Mouse (Mus musculus): ENCODE measurements at regions not wholly inside any gene's neighbourhood (a gene's known extent, or its start where the extent isn't known, plus 50 kb on each side); places are given as distances from the start of the nearest gene placed in this dataset.

DNA sequence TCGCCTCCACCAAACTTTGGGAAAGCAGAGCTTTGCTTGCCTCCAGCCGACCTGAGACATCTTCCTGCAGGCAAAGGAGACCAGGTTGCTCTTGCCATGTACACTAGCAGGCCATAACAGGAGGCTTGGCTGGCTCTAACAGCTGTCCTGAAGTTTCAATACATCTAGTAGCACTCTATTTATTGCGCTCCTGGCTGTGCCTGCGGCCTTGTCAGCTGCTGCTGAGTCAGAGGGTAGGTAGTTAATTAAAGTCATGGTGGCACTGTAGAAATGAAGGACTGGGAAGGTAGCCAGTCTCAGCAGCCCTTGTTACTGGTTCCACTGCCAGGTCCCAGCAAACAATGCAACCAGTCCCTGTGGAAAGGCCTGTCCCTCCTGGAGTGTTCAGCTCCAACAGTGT, 212.0 kb upstream of the Slco3a1 start:
- in situ Hi-C loops (cut with MboI; ENCODE audit: low sequenced_read_pairs in 2 of 2, unreplicated experiment in 2 of 2): no loop called here
- no peak for DNase-seq (ENCODE audit: low read depth, low spot score)
- H3K4me3 ChIP-seq (ENCODE audit: insufficient read depth in 1 of 2, low read depth in 1 of 2, low read length in 2 of 2, poor library complexity in 1 of 2, severe bottlenecking in 1 of 2): no peak overlapping the region

DNA sequence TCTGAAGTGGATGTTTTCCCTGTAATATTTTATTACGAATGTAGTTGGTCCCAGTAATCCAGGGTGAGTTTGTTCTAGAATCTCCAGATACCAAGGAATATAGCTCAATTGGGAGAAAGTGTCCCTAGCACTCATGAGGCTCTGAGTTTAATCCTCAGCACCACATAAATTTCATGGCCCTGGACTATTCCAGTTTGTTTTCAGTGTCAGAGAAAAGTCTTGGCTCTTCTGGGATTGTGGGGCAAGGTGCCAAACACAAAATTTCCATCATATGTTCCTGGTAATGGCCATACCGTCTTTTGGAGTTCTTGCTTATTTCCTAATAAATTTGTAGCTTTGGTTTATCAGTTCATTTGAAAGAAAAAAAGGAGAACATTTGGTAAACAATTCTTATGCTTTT, 202.9 kb upstream of the Slco3a1 start:
- Histone ChIP-seq H3K4me3 (ENCODE audit: insufficient read depth in 1 of 2, low read depth in 1 of 2, low read length in 2 of 2, poor library complexity in 1 of 2, severe bottlenecking in 1 of 2) (no peak overlapping the region), H3K36me3 (ENCODE audit: control insufficient read depth, insufficient read depth, low read length, poor library complexity, severe bottlenecking) (no peaks in the 10 kb centered on the region), H3K27ac (ENCODE audit: insufficient read depth, low read depth, low read length, poor library complexity, severe bottlenecking) (no peak overlapping the region), H3K4me1 (ENCODE audit: control insufficient read depth in 2 of 2, insufficient read depth in 2 of 2, low read length in 2 of 2, poor library complexity in 1 of 2) (no peaks in the 10 kb centered on the region), H3K9ac (ENCODE audit: insufficient read depth, low read depth, low read length, poor library complexity, severe bottlenecking) (no peak overlapping the region), H3K9me3 (ENCODE audit: control insufficient read depth, insufficient read depth, low read depth, low read length) (no peaks in the 10 kb centered on the region)
- no peak for DNase-seq (ENCODE audit: low read depth, low spot score)
- TF ChIP-seq ZC3H11A (IDR thresholded peaks at IDR 0.05; ENCODE audit: borderline replicate concordance, low read depth, low read length): no peak
- TF ChIP-seq MAFK (IDR thresholded peaks at IDR 0.05; ENCODE audit: insufficient read depth, low read depth, low read length): no peak
- no peak for TF ChIP-seq CHD2 (IDR thresholded peaks at IDR 0.05; ENCODE audit: low read depth, low read length)
- no peak for TF ChIP-seq HCFC1 (IDR thresholded peaks at IDR 0.05; ENCODE audit: borderline replicate concordance, insufficient read depth, low read length)
- TF ChIP-seq ZNF384 (IDR thresholded peaks at IDR 0.05; ENCODE audit: low read depth, low read length): no peak
- in situ Hi-C loops (cut with MboI; ENCODE audit: low sequenced_read_pairs in 2 of 2, unreplicated experiment in 2 of 2): no loop called here

More for the DNA sequence above, 212.0 kb upstream of the Slco3a1 start:
- no peaks in the 10 kb centered on the region for H3K4me1 ChIP-seq (ENCODE audit: control insufficient read depth in 2 of 2, insufficient read depth in 2 of 2, low read length in 2 of 2, poor library complexity in 1 of 2)
- H3K9ac ChIP-seq (ENCODE audit: insufficient read depth, low read depth, low read length, poor library complexity, severe bottlenecking): no peak overlapping the region
- H3K9me3 ChIP-seq (ENCODE audit: control insufficient read depth, insufficient read depth, low read depth, low read length): no peaks in the 10 kb centered on the region
- no peak overlapping the region for H3K27ac ChIP-seq (ENCODE audit: insufficient read depth, low read depth, low read length, poor library complexity, severe bottlenecking)
- TF ChIP-seq ZNF384 (IDR thresholded peaks at IDR 0.05; ENCODE audit: low read depth, low read length): no peak
- no peak for TF ChIP-seq ZC3H11A (IDR thresholded peaks at IDR 0.05; ENCODE audit: borderline replicate concordance, low read depth, low read length)
- no peak for TF ChIP-seq MAFK (IDR thresholded peaks at IDR 0.05; ENCODE audit: insufficient read depth, low read depth, low read length)
- TF ChIP-seq CHD2 (IDR thresholded peaks at IDR 0.05; ENCODE audit: low read depth, low read length): no peak
- no peak for TF ChIP-seq HCFC1 (IDR thresholded peaks at IDR 0.05; ENCODE audit: borderline replicate concordance, insufficient read depth, low read length)
- no peaks in the 10 kb centered on the region for H3K36me3 ChIP-seq (ENCODE audit: control insufficient read depth, insufficient read depth, low read length, poor library complexity, severe bottlenecking)

DNA sequence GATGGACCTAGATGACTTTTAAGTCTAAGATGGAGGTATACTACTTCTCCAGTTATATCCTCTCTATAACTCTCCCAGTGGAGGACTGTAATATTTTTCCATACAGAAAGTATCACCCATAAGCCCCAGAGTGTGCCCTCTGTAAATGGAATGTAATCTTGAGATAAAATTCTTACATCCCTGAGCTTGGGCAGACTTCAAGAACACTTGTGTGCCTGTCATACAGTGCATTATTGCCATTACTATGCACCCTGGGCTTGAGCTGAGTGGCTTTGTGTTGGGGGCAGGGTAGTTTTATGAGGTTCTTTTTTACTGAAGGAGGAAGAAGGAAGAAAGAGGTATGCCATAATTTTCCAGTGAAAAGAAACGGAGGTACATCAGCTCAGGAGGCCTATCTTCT, 193.1 kb upstream of the Slco3a1 start:
- in situ Hi-C loops (cut with MboI; ENCODE audit: low sequenced_read_pairs in 2 of 2, unreplicated experiment in 2 of 2): no loop called here
- H3K27ac ChIP-seq (ENCODE audit: insufficient read depth, low read depth, low read length, poor library complexity, severe bottlenecking): no peak overlapping the region
- no peak for DNase-seq (ENCODE audit: low read depth, low spot score)
- H3K36me3 ChIP-seq (ENCODE audit: control insufficient read depth, insufficient read depth, low read length, poor library complexity, severe bottlenecking): no peaks in the 10 kb centered on the region
- H3K4me1 ChIP-seq (ENCODE audit: control insufficient read depth in 2 of 2, insufficient read depth in 2 of 2, low read length in 2 of 2, poor library complexity in 1 of 2): no peaks in the 10 kb centered on the region
- no peaks in the 10 kb centered on the region for H3K9me3 ChIP-seq (ENCODE audit: control insufficient read depth, insufficient read depth, low read depth, low read length)
- H3K9ac ChIP-seq (ENCODE audit: insufficient read depth, low read depth, low read length, poor library complexity, severe bottlenecking): no peak overlapping the region
- no peak overlapping the region for H3K4me3 ChIP-seq (ENCODE audit: insufficient read depth in 1 of 2, low read depth in 1 of 2, low read length in 2 of 2, poor library complexity in 1 of 2, severe bottlenecking in 1 of 2)
- no peak for TF ChIP-seq CHD2 (IDR thresholded peaks at IDR 0.05; ENCODE audit: low read depth, low read length)
- TF ChIP-seq HCFC1 (IDR thresholded peaks at IDR 0.05; ENCODE audit: borderline replicate concordance, insufficient read depth, low read length): no peak
- TF ChIP-seq ZNF384 (IDR thresholded peaks at IDR 0.05; ENCODE audit: low read depth, low read length): no peak
- no peak for TF ChIP-seq MAFK (IDR thresholded peaks at IDR 0.05; ENCODE audit: insufficient read depth, low read depth, low read length)
- no peak for TF ChIP-seq ZC3H11A (IDR thresholded peaks at IDR 0.05; ENCODE audit: borderline replicate concordance, low read depth, low read length)

DNA sequence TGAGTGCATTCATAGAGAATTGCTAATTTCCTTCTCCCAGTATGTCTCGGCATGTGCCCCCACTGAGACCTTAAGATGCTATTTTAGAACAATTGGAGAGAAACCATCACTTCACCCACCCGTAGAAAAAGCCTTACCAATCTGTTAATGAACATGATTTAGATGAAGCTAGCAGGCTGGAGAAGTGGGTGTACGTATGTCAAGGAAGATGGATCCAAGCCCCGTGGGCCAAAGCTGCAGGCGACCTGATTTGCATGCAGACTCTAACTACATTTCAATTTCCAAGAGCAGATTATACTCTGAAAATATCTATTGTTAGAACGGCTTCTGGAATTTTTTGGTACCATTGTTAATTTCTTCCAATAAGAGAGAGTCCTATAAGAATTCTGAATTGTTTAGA, 180.4 kb upstream of the Slco3a1 start:
- H3K9ac ChIP-seq (ENCODE audit: insufficient read depth, low read depth, low read length, poor library complexity, severe bottlenecking): no peak overlapping the region
- H3K36me3 ChIP-seq (ENCODE audit: control insufficient read depth, insufficient read depth, low read length, poor library complexity, severe bottlenecking): no peaks in the 10 kb centered on the region
- TF ChIP-seq ZNF384 (IDR thresholded peaks at IDR 0.05; ENCODE audit: low read depth, low read length): no peak
- no peak for TF ChIP-seq MAFK (IDR thresholded peaks at IDR 0.05; ENCODE audit: insufficient read depth, low read depth, low read length)
- TF ChIP-seq ZC3H11A (IDR thresholded peaks at IDR 0.05; ENCODE audit: borderline replicate concordance, low read depth, low read length): no peak
- no peak for TF ChIP-seq HCFC1 (IDR thresholded peaks at IDR 0.05; ENCODE audit: borderline replicate concordance, insufficient read depth, low read length)
- TF ChIP-seq CHD2 (IDR thresholded peaks at IDR 0.05; ENCODE audit: low read depth, low read length): no peak
- H3K4me1 ChIP-seq (ENCODE audit: control insufficient read depth in 2 of 2, insufficient read depth in 2 of 2, low read length in 2 of 2, poor library complexity in 1 of 2): no peaks in the 10 kb centered on the region
- H3K4me3 ChIP-seq (ENCODE audit: insufficient read depth in 1 of 2, low read depth in 1 of 2, low read length in 2 of 2, poor library complexity in 1 of 2, severe bottlenecking in 1 of 2): no peak overlapping the region
- no peaks in the 10 kb centered on the region for H3K9me3 ChIP-seq (ENCODE audit: control insufficient read depth, insufficient read depth, low read depth, low read length)
- H3K27ac ChIP-seq (ENCODE audit: insufficient read depth, low read depth, low read length, poor library complexity, severe bottlenecking): no peak overlapping the region
- in situ Hi-C loops (cut with MboI; ENCODE audit: low sequenced_read_pairs in 2 of 2, unreplicated experiment in 2 of 2): no loop called here
- no peak for DNase-seq (ENCODE audit: low read depth, low spot score)
